Mouse (Mus musculus): ENCODE data around the gene 4930447C04Rik.

Gene 4930447C04Rik

GRCm38 (mm10) chr12:72943574-72944110, 3.1 kb upstream of the 4930447C04Rik start:
- DNase-seq (ENCODE audit: low read depth, low spot score) = no peak

- DNase-seq (ENCODE audit: low read depth, low spot score) = no peak
Observed at GRCm38 (mm10) chr12:72942171-72942570, 1.6 kb upstream of the 4930447C04Rik start.

- DNase-seq (ENCODE audit: low read depth, low spot score) = no peak
Observed at GRCm38 (mm10) chr12:72941398-72942051, 951 bp upstream of the 4930447C04Rik start.

GRCm38 (mm10) chr12:72940822-72941397, 336 bp upstream of the 4930447C04Rik start:
- no peak for DNase-seq (ENCODE audit: low read depth, low spot score)

- no peak for DNase-seq (ENCODE audit: low read depth, low spot score)
Observed at GRCm38 (mm10) chr12:72939616-72940015, 958 bp downstream of the 4930447C04Rik start, which contains the start of gene Six6. Gene Six6, plus strand, starts transcription at chr12:72939892.

- no peak for DNase-seq (ENCODE audit: low read depth, low spot score)
Observed at GRCm38 (mm10) chr12:72938600-72939490, 1.7 kb downstream of the 4930447C04Rik start.

GRCm38 (mm10) chr12:72938176-72938575, 2.4 kb downstream of the 4930447C04Rik start:
- no peak for DNase-seq (ENCODE audit: low read depth, low spot score)

GRCm38 (mm10) chr12:72937537-72938120, 2.9 kb downstream of the 4930447C04Rik start:
- DNase-seq (ENCODE audit: low read depth, low spot score) = no peak

GRCm38 (mm10) chr12:72936751-72937150, 3.8 kb downstream of the 4930447C04Rik start:
- no peak for DNase-seq (ENCODE audit: low read depth, low spot score)

GRCm38 (mm10) chr12:72917159-72917993, 23.2 kb downstream of the 4930447C04Rik start:
- DNase-seq (ENCODE audit: low read depth, low spot score) = no peak

- no peak for DNase-seq (ENCODE audit: low read depth, low spot score)
Observed at GRCm38 (mm10) chr12:72854377-72855032, 86.1 kb downstream of the 4930447C04Rik start.

GRCm38 (mm10) chr12:72853406-72854076, 87.0 kb downstream of the 4930447C04Rik start:
- no peak for DNase-seq (ENCODE audit: low read depth, low spot score)

GRCm38 (mm10) chr12:72852264-72852663, 88.3 kb downstream of the 4930447C04Rik start:
- DNase-seq (ENCODE audit: low read depth, low spot score) = no peak

- DNase-seq (ENCODE audit: low read depth, low spot score) = no peak
Observed at GRCm38 (mm10) chr12:72850146-72850545, 90.4 kb downstream of the 4930447C04Rik start.

- peak; percentile 46 for DNase-seq (ENCODE audit: low read depth, low spot score)
Observed at GRCm38 (mm10) chr12:72847725-72848124, 92.8 kb downstream of the 4930447C04Rik start.

GRCm38 (mm10) chr12:72845946-72846345, 94.6 kb downstream of the 4930447C04Rik start:
- no peak for DNase-seq (ENCODE audit: low read depth, low spot score)

- DNase-seq (ENCODE audit: low read depth, low spot score) = no peak
Observed at GRCm38 (mm10) chr12:72843973-72844620, 96.5 kb downstream of the 4930447C04Rik start.

GRCm38 (mm10) chr12:72843555-72843954, 97.0 kb downstream of the 4930447C04Rik start:
- no peak for DNase-seq (ENCODE audit: low read depth, low spot score)

- DNase-seq (ENCODE audit: low read depth, low spot score) = no peak
Observed at GRCm38 (mm10) chr12:72843135-72843534, 97.4 kb downstream of the 4930447C04Rik start.

All from embryo, embryonic 11.5 days (tissue).